Mouse (Mus musculus) embryonic facial prominence, embryonic 12.5 days (tissue): ENCODE data around the gene Pdzd7. TPM values are rescaled to one million over a fixed set of nuclear protein-coding genes. Genes with fewer than 3 reads are reported as not detected.

Source experiments
- ATAC-seq: fragments of 200-750 bp; cut with Nextera tagmentation; 2 replicates; pipeline ENCODE4 v1.8.0; 2017; ENCODE audit not compliant: insufficient number of reproducible peaks, insufficient read depth, low FRiP score, low TSS enrichment
- H3K27ac ChIP-seq: fragments of 300-500 bp; sonication (generic); 2 replicates; pipeline ENCODE4 v1.5.1; 2016; ENCODE audit warnings: mild to moderate bottlenecking
- H3K27me3 ChIP-seq: fragments of 300-500 bp; sonication (generic); 2 replicates; pipeline ENCODE4 v1.6.1; 2016; ENCODE audit warnings: mild to moderate bottlenecking, moderate library complexity
- H3K36me3 ChIP-seq: fragments of 300-500 bp; sonication (generic); 2 replicates; pipeline ENCODE4 v1.6.1; 2016; ENCODE audit warnings: mild to moderate bottlenecking
- H3K4me1 ChIP-seq: fragments of 300-500 bp; sonication (generic); 2 replicates; pipeline ENCODE4 v1.6.1; 2016
- H3K4me2 ChIP-seq: fragments of 300-500 bp; sonication (generic); replicated peaks from 2 replicates; pipeline ENCODE4 v1.6.1; 2016; ENCODE audit warnings: mild to moderate bottlenecking, moderate library complexity
- H3K4me3 ChIP-seq: fragments of 300-500 bp; sonication (generic); 2 replicates; pipeline ENCODE4 v1.5.1; 2016; ENCODE audit warnings: mild to moderate bottlenecking
- H3K9ac ChIP-seq: fragments of 300-500 bp; sonication (generic); 2 replicates; pipeline ENCODE4 v1.6.1; 2016; ENCODE audit warnings: mild to moderate bottlenecking, moderate library complexity
- H3K9me3 ChIP-seq: fragments of 300-500 bp; sonication (generic); 2 replicates; pipeline ENCODE4 v1.6.1; 2016; ENCODE audit warnings: mild to moderate bottlenecking, moderate library complexity
- WGBS: fragments of 180-500 bp; shearing (Covaris S2); methylation state at CpG from one replicate; pipeline ENCODE4 v1.1.7; 2016; 5-methylcytosine and 5-hydroxymethylcytosine counted together
- polyA plus RNA-seq: library from polyadenylated mRNA; unstranded; fragments of >200 nt; fragmentation: Nextera tagmentation; extraction: Ambion mirVana; gene quantifications from 2 replicates; pipeline ENCODE4 v1.2.1, GENCODE M21; 2016

Gene Pdzd7
- polyA plus RNA-seq, 1 experiment from 2014 or later = 0.52 TPM

- peak overlapping the region; percentile 39 for H3K9ac ChIP-seq
- no peaks in the 10 kb centered on the region for H3K27me3 ChIP-seq
- H3K9me3 ChIP-seq = no peaks in the 10 kb centered on the region
- H3K4me2 ChIP-seq = peak overlapping the region; percentile 73
- peaks cover 23% of the 10 kb centered on the region for H3K4me1 ChIP-seq
- peak overlapping the region; percentile 96 for H3K27ac ChIP-seq
- peak overlapping the region; percentile 52 for H3K4me3 ChIP-seq
- ATAC-seq = no peak
- 80% methylated on average over 7 of the region's 7 CpGs for WGBS
- H3K36me3 ChIP-seq = peaks cover 10% of the 10 kb centered on the region
Measured at GRCm38 (mm10) chr19:45056908-45057698, 11.6 kb upstream of the Pdzd7 start.

- Histone ChIP-seq H3K27ac (peak overlapping the region; percentile 96; the same call in 1 of the 2 replicates), H3K4me3 (no peak overlapping the region), H3K4me1 (peaks cover 23% of the 10 kb centered on the region), H3K4me2 (no peak overlapping the region; the same call in 1 of the 2 replicates), H3K9ac (no peak overlapping the region), H3K9me3 (no peaks in the 10 kb centered on the region), H3K27me3 (no peaks in the 10 kb centered on the region), H3K36me3 (peaks cover 10% of the 10 kb centered on the region)
- whole genome bisulfite sequencing = 41% methylated on average over 4 of the region's 4 CpGs
- no peak for ATAC-seq
Measured at GRCm38 (mm10) chr19:45056364-45056763, 10.8 kb upstream of the Pdzd7 start.

GRCm38 (mm10) chr19:45054892-45055690 lies 9.6 kb upstream of the Pdzd7 start:
- no peak for ATAC-seq
- H3K9ac ChIP-seq = no peak overlapping the region
- WGBS = 80% methylated on average over 6 of the region's 6 CpGs

DNA sequence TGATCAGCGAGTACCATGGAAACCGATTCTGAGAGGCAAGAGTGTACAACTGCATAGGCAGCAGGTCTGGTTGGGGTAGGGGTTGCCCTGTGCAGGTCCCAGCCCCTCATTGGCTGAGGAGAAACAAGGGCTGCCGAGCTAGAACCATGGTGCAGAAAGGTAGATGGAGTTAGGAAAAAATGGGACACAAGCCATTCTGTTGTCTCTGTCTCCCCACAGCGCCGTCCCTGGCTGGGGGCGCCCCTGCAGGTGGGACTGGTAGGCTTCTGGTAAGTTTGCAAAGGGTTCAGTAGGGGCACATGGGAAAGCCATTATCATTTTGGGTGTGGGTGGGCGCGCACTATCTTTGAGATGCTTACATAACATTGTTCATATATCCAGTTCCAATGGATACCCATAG lies 7.9 kb upstream of the Pdzd7 start:
- no peaks in the 10 kb centered on the region for H3K9me3 ChIP-seq
- H3K4me2 ChIP-seq = no peak overlapping the region
- WGBS = 88% methylated on average over 8 of the region's 8 CpGs
- no peaks in the 10 kb centered on the region for H3K27me3 ChIP-seq
- H3K4me3 ChIP-seq = no peak overlapping the region
- H3K9ac ChIP-seq = no peak overlapping the region
- no peak for ATAC-seq
- peaks cover 10% of the 10 kb centered on the region for H3K36me3 ChIP-seq
- H3K4me1 ChIP-seq = peaks cover 22% of the 10 kb centered on the region
- H3K27ac ChIP-seq = no peak overlapping the region

More at GRCm38 (mm10) chr19:45054892-45055690, 9.6 kb upstream of the Pdzd7 start:
- 0 out of 2 replicates have a peak overlapping the region, but pooled peaks have one; percentile 25 for H3K27ac ChIP-seq
- H3K4me1 ChIP-seq = peaks cover 23% of the 10 kb centered on the region
- no peaks in the 10 kb centered on the region for H3K9me3 ChIP-seq
- H3K36me3 ChIP-seq = peaks cover 10% of the 10 kb centered on the region
- no peak overlapping the region for H3K4me3 ChIP-seq
- no peak overlapping the region for H3K4me2 ChIP-seq
- no peaks in the 10 kb centered on the region for H3K27me3 ChIP-seq

- H3K4me2 ChIP-seq = no peak overlapping the region
- peaks cover 24% of the 10 kb centered on the region for H3K4me1 ChIP-seq
- H3K27ac ChIP-seq = no peak overlapping the region
- H3K4me3 ChIP-seq = no peak overlapping the region
- peaks cover 10% of the 10 kb centered on the region for H3K36me3 ChIP-seq
- WGBS = 67% methylated on average over 9 of the region's 9 CpGs
- no peak for ATAC-seq
- H3K9ac ChIP-seq = no peak overlapping the region
- no peaks in the 10 kb centered on the region for H3K9me3 ChIP-seq
- peaks cover 22% of the 10 kb centered on the region for H3K27me3 ChIP-seq
Measured at GRCm38 (mm10) chr19:45049523-45049922, 4.0 kb upstream of the Pdzd7 start.

GRCm38 (mm10) chr19:45048644-45049365 lies 3.3 kb upstream of the Pdzd7 start:
- H3K36me3 ChIP-seq = peaks cover 10% of the 10 kb centered on the region
- H3K27me3 ChIP-seq = peaks cover 26% of the 10 kb centered on the region
- no peak for ATAC-seq
- peak overlapping the region; percentile 79 for H3K4me2 ChIP-seq
- no peak overlapping the region for H3K27ac ChIP-seq
- H3K4me1 ChIP-seq = peaks cover 24% of the 10 kb centered on the region
- peak overlapping the region; percentile 52; the same call in 1 of the 2 replicates for H3K9ac ChIP-seq
- peak overlapping the region; percentile 52 for H3K4me3 ChIP-seq
- no peaks in the 10 kb centered on the region for H3K9me3 ChIP-seq
- WGBS = 80% methylated on average over 12 of the region's 12 CpGs

GRCm38 (mm10) chr19:45047935-45048643 lies 2.6 kb upstream of the Pdzd7 start:
- peak overlapping the region; percentile 79 for H3K4me2 ChIP-seq
- H3K27me3 ChIP-seq = peaks cover 26% of the 10 kb centered on the region
- H3K4me1 ChIP-seq = peaks cover 24% of the 10 kb centered on the region
- 42% methylated on average over 11 of the region's 11 CpGs for WGBS
- no peaks in the 10 kb centered on the region for H3K9me3 ChIP-seq
- H3K9ac ChIP-seq = peak overlapping the region; percentile 52
- ATAC-seq = peak; percentile 64
- peaks cover 5% of the 10 kb centered on the region for H3K36me3 ChIP-seq
- H3K4me3 ChIP-seq = peak overlapping the region; percentile 52
- peak overlapping the region; percentile 86 for H3K27ac ChIP-seq

- peak; percentile 68 for ATAC-seq
- peaks cover 26% of the 10 kb centered on the region for H3K27me3 ChIP-seq
- H3K4me3 ChIP-seq = peak within 1 kb of the TSS; percentile 52
- peaks cover 3% of the 10 kb centered on the region for H3K36me3 ChIP-seq
- H3K4me2 ChIP-seq = peak within 1 kb of the TSS; percentile 79
- H3K4me1 ChIP-seq = peaks cover 24% of the 10 kb centered on the region
- no peaks in the 10 kb centered on the region for H3K9me3 ChIP-seq
- 1% methylated on average over 26 of the region's 26 CpGs for WGBS
- H3K27ac ChIP-seq = peak within 1 kb of the TSS; percentile 86
- peak within 1 kb of the TSS; percentile 52 for H3K9ac ChIP-seq
Measured at GRCm38 (mm10) chr19:45047417-45047934, 2.0 kb upstream of the Pdzd7 start, which contains the start of gene Sfxn3. Gene Sfxn3 (plus strand): TSS chr19:45047503.

GRCm38 (mm10) chr19:45046523-45047321 lies 1.2 kb upstream of the Pdzd7 start:
- Histone ChIP-seq H3K4me3 (peak overlapping the region; percentile 52), H3K36me3 (no peaks in the 10 kb centered on the region), H3K4me2 (peak overlapping the region; percentile 79), H3K9ac (peak overlapping the region; percentile 52), H3K27ac (0 out of 2 replicates have a peak overlapping the region, but pooled peaks have one; percentile 86), H3K9me3 (no peaks in the 10 kb centered on the region), H3K27me3 (peaks cover 27% of the 10 kb centered on the region), H3K4me1 (peaks cover 24% of the 10 kb centered on the region)
- ATAC-seq = peak; percentile 50; the same call in 1 of the 2 replicates
- WGBS = 3% methylated on average over 34 of the region's 34 CpGs

- peaks cover 24% of the 10 kb centered on the region for H3K4me1 ChIP-seq
- no peaks in the 10 kb centered on the region for H3K36me3 ChIP-seq
- H3K27ac ChIP-seq = no peak overlapping the region
- no peak overlapping the region for H3K4me3 ChIP-seq
- H3K4me2 ChIP-seq = no peak overlapping the region
- WGBS = 37% methylated on average over 15 of the region's 15 CpGs
- peaks cover 38% of the 10 kb centered on the region for H3K27me3 ChIP-seq
- ATAC-seq = no peak
- H3K9ac ChIP-seq = no peak overlapping the region
- no peaks in the 10 kb centered on the region for H3K9me3 ChIP-seq
Measured at GRCm38 (mm10) chr19:45045236-45045635, 281 bp downstream of the Pdzd7 start.
